Mouse (Mus musculus) ovary, postnatal 36 days (tissue): ENCODE measurements around the gene Ncoa6.

Experiments
- DNase-seq: peaks from one replicate; pipeline ENCODE4 v3.0.0; 2022; ENCODE audit warnings: low spot score, mixed read lengths

Ncoa6 gene

GRCm38 (mm10) chr2:155442916-155443315 lies 30.8 kb downstream of the Ncoa6 start:
- DNase-seq: no peak

- no peak for DNase-seq
Observed at GRCm38 (mm10) chr2:155436445-155436844, 37.2 kb downstream of the Ncoa6 start.

GRCm38 (mm10) chr2:155420911-155421310 lies 52.8 kb downstream of the Ncoa6 start:
- DNase-seq: no peak

DNA sequence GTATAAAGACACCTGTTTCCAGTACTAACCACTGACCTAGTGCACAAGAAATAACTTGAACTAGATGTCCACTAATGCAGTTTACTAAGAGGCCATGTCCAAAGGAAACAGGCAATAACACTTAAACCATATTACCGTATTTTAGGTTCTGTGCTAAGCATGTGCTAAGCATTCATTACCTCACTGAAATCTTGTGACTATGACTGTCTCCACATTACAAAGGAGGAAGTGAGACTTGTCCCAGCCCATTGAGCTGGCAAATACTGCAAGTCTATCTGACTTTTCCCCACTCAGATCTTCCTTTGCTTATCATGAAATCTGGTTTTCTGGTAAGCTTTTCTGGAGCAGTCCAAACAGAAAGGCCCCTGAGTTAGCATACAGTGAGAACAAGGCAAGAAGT lies 69.1 kb downstream of the Ncoa6 start:
- no peak for DNase-seq

- no peak for DNase-seq
Observed at GRCm38 (mm10) chr2:155401926-155402325, 71.8 kb downstream of the Ncoa6 start.

- DNase-seq: no peak
Observed at GRCm38 (mm10) chr2:155400276-155400675, 73.4 kb downstream of the Ncoa6 start.

GRCm38 (mm10) chr2:155394586-155394985 lies 79.1 kb downstream of the Ncoa6 start:
- DNase-seq: no peak

DNA sequence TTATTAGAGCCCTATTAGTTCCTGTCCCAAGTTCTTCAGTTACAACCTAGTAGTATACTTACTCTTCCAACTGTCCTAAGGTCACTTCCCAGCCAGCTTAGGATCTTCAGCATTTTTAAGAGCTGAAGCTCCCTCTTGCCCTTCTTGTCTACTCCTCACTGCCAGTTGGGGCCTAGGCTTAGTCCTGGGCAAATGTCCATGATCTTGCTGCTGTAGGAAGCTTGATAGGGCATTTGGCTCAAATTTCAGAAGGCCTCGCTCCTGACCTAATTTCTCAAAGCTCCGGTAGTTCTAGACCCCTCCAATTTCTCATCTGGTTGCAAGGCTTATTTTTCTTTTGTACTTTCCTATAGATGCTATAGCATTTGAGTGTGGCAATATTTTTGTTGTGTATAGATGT lies 85.1 kb downstream of the Ncoa6 start:
- no peak for DNase-seq

- DNase-seq: no peak
Observed at GRCm38 (mm10) chr2:155387052-155387451, 86.6 kb downstream of the Ncoa6 start.

GRCm38 (mm10) chr2:155386534-155386899 lies 87.2 kb downstream of the Ncoa6 start:
- no peak for DNase-seq

- no peak for DNase-seq
Observed at GRCm38 (mm10) chr2:155385731-155386533, 87.8 kb downstream of the Ncoa6 start.

DNA sequence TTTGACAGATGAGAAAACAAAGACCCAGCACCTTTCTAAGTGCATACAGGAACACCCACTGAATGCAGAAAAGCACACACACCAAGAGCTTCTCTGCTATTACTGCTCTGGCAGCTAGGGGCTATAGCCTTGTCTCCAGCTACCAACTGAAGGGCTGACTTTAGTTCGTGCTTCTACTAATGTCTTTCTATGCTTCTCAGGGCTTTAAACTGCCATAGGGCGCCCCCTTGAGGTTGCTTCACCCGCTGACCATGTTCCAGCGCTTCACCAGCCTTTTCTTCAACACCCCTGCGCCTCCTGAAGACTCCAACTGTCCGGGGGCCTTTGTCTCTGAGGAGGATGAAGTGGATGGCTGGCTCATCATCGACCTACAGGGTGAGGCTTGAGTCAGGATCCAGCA lies 88.6 kb downstream of the Ncoa6 start:
- DNase-seq: peak; percentile 83

DNA sequence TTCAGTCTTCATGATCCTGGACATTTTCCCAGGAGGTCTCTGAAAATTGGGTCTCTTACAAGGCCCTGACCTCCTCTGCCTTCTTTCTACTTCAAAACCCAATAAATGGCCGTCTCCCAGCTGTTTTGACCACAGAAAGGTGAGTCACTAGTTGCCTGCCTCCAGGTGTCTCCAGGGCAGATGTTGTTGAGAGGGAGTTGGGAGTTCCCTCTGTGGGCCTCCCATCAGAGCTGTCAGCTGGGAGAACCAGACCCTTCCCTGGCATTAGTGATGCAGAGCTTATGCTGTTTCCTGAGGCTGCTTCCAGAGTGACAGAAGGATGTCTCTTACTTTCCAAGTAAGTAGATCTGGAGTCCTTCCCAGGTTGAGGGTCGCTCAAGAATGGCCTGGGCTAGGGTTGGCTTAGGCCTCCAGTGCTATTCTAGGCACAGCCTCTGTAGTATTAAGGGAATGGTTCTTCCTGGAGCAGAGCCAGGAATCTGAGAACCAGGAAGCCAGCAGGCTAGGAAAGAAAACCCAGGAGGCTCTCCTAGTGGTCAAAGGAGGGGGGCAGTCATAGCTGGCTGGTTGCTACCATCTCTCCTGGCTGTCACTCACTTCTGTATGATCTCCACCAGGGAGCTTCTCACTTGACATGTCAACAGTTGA lies 90.8 kb downstream of the Ncoa6 start:
- DNase-seq: no peak

GRCm38 (mm10) chr2:155382332-155382700 lies 91.4 kb downstream of the Ncoa6 start:
- no peak for DNase-seq

GRCm38 (mm10) chr2:155381643-155382331 lies 91.9 kb downstream of the Ncoa6 start:
- DNase-seq: peak; percentile 97

DNA sequence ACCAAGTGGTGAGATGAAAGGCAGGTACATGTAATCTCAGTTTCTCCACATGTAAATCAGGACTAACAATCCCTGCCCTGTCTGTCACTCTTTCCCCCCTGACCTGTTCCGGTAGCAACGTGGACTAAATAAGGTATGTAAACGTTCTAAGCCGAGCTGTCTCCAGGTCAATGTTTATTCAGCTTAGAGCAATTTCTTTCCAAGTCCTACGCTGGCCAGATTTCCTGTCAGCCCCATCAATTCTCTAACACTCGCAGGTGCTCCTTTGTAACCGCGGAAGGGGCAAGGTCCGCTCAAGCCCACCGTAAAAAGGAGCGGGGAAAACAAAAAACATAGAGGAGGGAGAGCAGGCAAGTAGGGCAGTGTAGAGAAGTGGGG lies 92.6 kb downstream of the Ncoa6 start:
- no peak for DNase-seq

- DNase-seq: no peak
Observed at GRCm38 (mm10) chr2:155380261-155381059, 93.2 kb downstream of the Ncoa6 start, which contains the start of gene Trp53inp2. Gene Trp53inp2 (plus strand): TSS chr2:155381059.

DNA sequence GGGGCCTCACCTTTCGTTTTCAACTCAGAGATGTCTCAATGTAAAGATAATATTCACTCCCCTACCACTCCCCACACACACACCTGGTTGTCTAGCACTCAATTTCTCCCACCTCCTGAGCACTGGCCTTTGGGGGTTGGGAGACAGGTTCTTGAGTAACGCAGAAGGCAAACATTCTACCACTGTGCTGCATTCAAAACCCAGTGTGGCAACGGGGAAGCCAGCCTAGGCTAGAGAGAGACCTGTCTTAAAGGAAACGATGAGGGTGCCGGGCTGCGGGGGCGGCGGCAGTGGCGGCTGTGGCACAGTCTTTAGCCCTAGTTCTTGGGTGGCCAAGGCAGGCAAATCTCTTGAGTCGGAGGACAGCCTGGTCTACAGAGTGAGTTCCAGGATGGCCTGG lies 97.5 kb downstream of the Ncoa6 start:
- no peak for DNase-seq

DNA sequence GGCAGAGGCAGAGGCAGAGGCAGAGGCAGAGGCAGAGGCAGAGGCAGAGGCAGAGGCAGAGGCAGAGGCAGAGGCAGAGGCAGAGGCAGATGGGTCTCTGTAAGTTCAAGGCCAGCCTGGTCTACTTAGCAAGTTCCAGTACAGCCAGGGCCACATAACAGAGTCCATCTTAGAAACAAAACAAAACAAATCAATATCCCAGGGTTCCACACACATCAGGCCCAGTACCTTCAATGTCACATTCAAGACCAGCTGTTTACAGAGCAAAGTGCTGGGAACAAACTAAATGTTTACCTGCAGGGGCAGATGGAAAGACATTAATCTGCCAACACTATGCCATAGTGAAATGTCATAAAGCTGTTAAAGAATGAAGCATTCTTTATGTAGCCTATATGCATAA lies 99.2 kb downstream of the Ncoa6 start:
- no peak for DNase-seq

- DNase-seq: no peak
Observed at GRCm38 (mm10) chr2:155373886-155374285, 99.8 kb downstream of the Ncoa6 start.

DNA sequence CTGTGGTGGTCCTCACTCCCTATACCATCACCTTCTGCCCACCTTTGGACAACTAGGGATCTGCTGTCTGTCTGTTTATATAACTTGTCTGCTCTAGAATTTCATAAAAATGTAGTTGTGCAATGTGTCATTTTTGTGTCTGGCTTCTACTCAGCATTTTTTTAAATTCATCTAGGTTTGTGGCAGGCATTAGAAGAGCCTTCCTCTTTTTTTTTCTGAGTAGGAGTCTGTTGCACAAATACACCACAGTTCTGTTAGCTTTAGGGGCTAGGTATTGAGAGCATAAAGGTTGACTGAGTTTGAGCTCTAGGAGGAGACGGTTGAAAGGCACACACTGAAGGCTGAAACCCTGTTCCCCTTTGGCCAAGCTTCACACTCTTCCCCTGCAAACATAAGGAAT lies 100.4 kb downstream of the Ncoa6 start:
- no peak for DNase-seq

DNA sequence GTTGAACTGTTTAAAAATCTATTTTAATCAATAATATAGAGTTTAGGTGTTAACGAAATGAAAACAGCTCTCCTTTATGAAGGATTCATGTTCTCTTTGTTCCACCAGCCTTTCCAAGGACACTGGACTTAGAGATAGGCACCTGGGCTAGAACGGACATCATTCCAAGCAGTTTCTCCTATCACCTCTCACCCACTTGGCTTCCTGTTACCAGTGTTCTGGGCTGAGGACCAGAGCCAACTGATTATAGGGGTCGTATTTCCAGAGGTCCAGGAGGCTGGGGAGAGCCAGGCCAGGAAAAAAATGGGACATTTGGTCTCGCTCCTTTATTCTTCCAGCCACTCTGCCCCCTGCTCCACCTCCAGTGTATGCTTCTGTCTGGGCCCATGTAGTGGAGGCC lies 101.2 kb downstream of the Ncoa6 start:
- no peak for DNase-seq
